Comparison of ENCODE assay signal across 29 mouse cellular contexts in genomic region chr4:34858903-34859302, GRCm38 (mm10). TPM values are rescaled to one million over a fixed set of nuclear protein-coding genes. Genes with fewer than 3 reads are reported as not detected.
"Had no signal": no experiment of that assay in that cellular context is flagged by ENCODE, and none has a peak within 500 bp of the region (broad histone marks: within the 10 kb centered on the region; RNA-seq: fewer than 3 reads in every experiment).

No protein-coding gene starts in this region.

- DNase-seq: kidney, adult 18-20 months; kidney, adult 9 months; kidney, postnatal 14 days; kidney, postnatal 4 days; lung, adult 2 months; lung, postnatal 14 days; lung, postnatal 4 days; retina, postnatal 1 day; right cerebral cortex, postnatal 25 days; spleen, adult 18-20 months; thymus, postnatal 36 days had no signal

- H3K4me3 ChIP-seq: midbrain, embryonic 10.5 days; midbrain, embryonic 13.5 days; myocyte; neural tube, embryonic 13.5 days; stomach, embryonic 15.5 days had no signal

- H3K9me3 ChIP-seq: midbrain, embryonic 10.5 days; midbrain, embryonic 13.5 days; neural tube, embryonic 13.5 days; stomach, embryonic 15.5 days had no signal

- H3K9ac ChIP-seq: midbrain, embryonic 13.5 days; neural tube, embryonic 13.5 days; stomach, embryonic 15.5 days had no signal

- H3K4me2 ChIP-seq: liver, embryonic 11.5 days; midbrain, embryonic 13.5 days; neural tube, embryonic 13.5 days; stomach, embryonic 15.5 days had no signal

- ATAC-seq: midbrain, embryonic 13.5 days; midbrain, embryonic 16.5 days had no signal

- H3K27ac ChIP-seq: midbrain, embryonic 10.5 days; midbrain, embryonic 13.5 days; neural tube, embryonic 13.5 days; stomach, embryonic 15.5 days had no signal

- H3K4me1 ChIP-seq: midbrain, embryonic 10.5 days; stomach, embryonic 15.5 days had no signal

- H3K27me3 ChIP-seq: megakaryocyte, embryonic 14.5 days; midbrain, embryonic 13.5 days; neural tube, embryonic 13.5 days; stomach, embryonic 15.5 days had no signal

RNA-seq across cellular contexts. Expression of gene Cga, which starts 34.7 kb away (rescaled TPM):
- total RNA-seq: layer of hippocampus, adult 18-20 months; layer of hippocampus, postnatal 14 days; left cerebral cortex, postnatal 25 days; neutrophil, adult 5-6 weeks had no signal
- polyA plus RNA-seq: kidney, embryonic 16.5 days; limb, embryonic 11.5 days; limb, embryonic 14.5 days; liver, embryonic 11.5 days; liver, embryonic 16.5 days; lung, adult 2 months; lung, embryonic 16.5 days; midbrain, embryonic 13.5 days; myocyte; stomach, embryonic 15.5 days; urinary bladder, adult 2 months had no signal
